Mouse (Mus musculus) cerebellum, adult 2 months (tissue): ENCODE measurements at regions not wholly inside any gene's neighbourhood (a gene's known extent, or its start where the extent isn't known, plus 50 kb on each side); places are given as distances from the start of the nearest gene placed in this dataset.

Experiments used
- CTCF ChIP-seq: fragments of 200-500 bp; IDR thresholded peaks from 2 replicates; pipeline ENCODE4 v1.5.1; 2011; ENCODE audit warnings: low read depth, mild to moderate bottlenecking, control low read depth, low read length, moderate library complexity, borderline replicate concordance; ENCODE audit not compliant: insufficient read depth
- POLR2A ChIP-seq: fragments of 200-500 bp; IDR thresholded peaks from 2 replicates; pipeline ENCODE4 v1.6.1; 2011; ENCODE audit warnings: low read length, control low read depth, borderline replicate concordance; ENCODE audit not compliant: insufficient read depth

DNA sequence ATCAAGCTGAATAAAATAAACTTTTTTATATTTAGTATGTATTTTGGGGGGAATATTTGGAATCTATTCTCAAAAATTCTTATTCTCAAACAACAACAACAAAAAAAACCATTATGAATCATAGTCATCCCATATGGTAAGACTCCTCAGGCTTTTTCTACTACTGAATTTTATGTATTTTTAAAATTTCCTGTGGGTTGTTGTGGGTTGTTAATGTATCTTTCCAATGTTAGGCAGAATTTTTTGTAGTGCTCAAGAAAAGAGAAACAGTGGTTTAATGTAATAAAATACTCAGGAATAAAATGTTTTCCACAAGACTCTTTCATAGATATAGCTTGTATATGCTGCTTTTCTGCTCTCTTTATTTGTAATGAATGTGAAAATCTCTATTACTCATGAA is 934.6 kb downstream of the Tecrl start:
- TF ChIP-seq CTCF (no peak), POLR2A (no peak)
